Mouse (Mus musculus): ENCODE results near the gene Cdh22.

Gene Cdh22

DNA sequence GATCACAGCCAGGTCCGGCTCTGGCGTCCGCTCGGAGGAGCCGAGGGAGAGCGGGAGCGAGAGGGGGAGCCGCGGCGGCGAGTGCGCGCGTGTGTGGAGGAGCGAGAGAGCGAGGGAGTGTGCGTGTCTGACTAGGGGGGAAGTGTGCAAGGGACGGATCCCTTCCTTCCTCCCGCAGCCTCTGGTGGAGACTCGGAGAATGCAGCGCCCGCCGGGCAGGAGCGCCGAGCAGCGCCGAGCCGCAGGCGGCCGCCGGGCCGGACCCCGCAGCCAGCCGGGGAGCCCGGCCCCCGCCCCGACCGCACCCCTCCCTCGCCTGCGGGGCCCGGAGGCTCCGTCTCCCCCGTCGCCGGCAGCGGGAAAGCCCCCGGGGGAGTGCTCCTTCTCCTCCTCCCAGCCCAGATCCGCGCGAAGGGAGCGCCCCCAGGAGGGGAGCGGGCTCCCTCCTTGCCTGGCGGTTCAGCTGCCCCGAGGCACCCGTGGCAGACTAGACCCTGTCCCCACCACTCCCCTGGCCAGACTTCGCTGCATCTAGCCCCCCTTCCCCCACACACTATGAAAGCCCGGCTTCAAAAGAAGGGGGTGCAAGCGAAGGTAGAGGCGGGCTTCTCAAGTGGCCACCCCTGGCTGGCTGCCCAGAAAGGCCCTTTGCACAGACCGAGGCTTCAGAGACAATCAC lies at the start of gene Cdh22:
Gene Cdh22 (minus strand): TSS at position 241 of the 679 bp plus-strand sequence.
- peak; percentile 27 for DNase-seq (ENCODE audit: low spot score)

DNA sequence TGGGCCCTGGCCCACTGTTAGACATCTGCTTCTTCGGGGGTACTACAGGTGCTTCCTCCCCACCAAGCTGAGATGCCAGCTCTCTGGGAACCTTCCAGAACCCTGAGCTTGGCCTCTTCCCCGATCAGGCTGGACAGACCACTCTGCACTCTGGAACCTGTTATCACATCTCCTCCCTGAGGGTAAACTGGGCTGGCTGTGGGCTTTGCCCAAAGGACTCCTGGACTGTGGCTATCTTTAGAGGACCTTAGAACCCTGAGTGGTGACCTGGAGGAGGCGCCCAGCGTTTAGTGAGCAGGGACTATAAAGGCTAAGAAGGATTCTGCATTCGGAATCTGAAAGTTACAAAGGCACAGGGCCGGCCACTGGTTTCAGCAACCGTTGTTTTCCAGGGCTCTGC lies 49.7 kb upstream of the Cdh22 start:
- no peak for DNase-seq (ENCODE audit: low spot score)

DNA sequence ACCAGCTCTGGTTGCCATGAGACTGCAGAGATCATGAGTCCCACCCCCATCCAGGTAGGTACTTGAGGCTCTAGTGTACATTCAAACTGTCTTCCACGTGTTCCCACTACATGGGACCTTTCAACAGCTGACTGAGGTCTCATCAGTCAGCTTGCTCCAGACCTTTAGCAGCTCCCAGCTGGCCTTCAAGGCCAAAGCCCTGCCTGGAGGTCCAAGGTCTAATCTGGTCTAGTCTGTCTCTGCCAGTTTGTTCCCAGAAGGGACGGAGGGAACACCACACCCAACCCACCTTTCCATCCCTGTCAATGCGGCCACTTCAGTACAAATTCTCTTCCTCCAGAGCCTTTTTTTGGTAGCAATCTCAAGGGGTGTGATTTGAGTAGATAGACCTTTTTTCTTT lies 49.0 kb upstream of the Cdh22 start:
- DNase-seq (ENCODE audit: low spot score) = no peak

DNA sequence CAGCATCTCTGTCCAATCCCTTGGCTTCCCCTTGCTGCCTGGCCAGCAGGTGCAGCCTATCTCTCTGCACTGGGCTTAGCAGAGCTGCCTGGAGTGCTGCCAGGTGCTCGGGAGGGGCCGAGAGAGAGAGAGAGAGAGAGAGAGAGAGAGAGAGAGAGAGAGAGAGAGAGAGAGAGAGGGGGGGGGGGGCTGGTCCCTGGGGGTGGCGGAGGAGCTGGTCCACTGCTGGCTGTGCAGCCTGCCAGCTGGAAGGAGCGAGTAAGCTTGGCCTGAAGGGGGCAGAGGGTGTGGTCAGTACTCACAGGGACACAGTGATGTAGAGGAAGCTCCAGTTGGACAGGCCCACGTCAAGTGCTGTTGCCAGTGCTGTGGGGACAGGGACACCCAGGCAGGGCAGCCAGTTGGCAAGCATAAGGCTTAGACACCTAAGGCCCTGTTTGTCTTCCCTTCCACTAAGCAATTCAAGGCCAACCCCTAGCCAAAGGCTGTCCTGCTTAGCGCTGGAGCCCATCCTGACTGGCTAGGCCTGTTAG lies 47.2 kb upstream of the Cdh22 start:
- DNase-seq (ENCODE audit: low spot score) = no peak

DNA sequence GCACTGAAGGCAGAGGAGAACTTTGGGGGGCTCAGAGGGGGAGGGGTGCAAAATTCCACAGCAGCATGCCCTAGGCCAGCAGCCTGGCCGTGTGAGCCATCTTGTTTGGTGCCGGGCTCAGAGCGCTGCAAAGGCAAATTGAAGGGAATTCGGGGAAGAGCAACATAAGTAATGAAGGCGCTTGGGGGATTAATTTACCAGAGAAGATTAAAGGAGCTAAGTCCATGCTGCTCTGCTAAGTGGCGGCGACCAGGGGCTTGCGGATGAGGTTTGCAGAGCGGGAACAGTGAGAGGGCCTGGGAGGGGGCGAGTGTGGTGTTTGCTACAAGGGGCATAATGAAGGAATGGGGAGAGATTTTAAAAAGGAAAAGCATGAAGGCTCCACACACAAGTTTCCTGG lies 44.7 kb upstream of the Cdh22 start:
- DNase-seq (ENCODE audit: low spot score) = no peak

DNA sequence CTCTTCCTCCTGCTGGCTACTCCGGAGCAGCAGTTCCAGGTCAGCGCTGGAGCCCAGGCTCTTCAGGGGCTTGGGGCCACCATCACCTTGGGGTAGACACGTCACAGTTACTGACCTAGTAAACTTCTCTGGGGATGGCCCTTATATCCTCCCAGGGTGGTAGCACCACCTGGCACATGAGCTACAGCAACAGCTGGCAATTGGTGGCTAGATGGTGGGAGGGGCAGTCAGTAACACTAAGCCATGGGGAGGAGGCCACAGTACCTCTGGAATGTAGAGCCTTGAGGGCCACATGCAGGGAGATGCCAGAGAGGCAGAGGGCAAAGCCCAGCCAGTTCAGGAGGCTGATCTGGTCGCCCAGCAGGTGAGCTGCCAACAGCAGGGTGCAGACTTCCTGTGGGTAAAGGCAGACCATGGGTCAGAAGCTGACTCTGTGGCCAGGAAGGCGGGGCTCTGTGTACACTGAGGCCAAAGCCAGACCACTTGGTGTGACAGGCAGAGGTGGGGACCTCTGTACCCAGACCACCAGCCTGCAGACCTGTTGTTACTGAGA lies 42.6 kb upstream of the Cdh22 start:
- no peak for DNase-seq (ENCODE audit: low spot score)

DNA sequence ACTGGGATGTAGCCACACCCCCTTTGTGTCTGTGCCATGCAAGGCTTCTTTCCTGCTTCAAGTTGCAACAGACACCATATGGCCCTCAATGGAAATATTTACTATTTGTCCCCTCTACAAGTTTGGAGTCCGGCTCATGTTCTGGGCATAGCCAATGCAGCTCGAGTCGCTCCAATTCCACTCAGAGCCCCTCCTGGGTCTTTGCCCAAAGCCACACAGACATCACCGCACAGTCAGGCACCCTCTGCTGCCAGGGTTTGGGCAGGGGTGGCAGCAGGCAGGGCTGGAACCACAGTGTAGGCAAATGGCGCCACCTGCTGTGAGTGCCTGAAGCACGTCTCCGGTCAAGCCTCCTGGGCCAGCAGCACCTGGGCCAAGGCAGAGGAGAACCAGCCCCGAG lies 41.2 kb upstream of the Cdh22 start:
- DNase-seq (ENCODE audit: low spot score) = no peak

DNA sequence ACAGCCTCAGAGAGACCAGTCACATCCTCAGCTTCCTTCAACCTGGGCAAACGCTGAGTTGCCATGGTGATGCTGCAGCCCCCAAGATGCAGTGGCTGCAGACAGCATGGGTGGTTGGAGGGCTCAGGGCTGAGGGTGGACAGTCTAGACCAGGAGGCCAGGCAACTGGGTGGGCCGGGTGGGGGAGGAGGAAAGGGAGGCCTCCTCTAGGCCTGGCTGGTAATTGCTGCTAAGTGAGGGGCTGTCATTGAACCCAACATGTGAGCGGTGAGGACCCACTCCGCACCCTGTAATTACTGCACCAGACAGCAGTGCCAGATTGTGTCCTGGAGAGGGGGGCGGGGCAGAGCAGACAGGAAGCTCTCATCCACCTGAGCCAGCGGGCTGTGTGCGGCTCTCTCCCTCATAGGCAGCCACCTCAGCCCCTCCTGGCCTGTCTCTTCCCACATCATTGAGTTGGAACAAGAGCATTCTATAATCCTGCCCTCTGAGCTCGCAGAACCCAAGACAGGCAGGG lies 40.5 kb upstream of the Cdh22 start:
- no peak for DNase-seq (ENCODE audit: low spot score)

DNA sequence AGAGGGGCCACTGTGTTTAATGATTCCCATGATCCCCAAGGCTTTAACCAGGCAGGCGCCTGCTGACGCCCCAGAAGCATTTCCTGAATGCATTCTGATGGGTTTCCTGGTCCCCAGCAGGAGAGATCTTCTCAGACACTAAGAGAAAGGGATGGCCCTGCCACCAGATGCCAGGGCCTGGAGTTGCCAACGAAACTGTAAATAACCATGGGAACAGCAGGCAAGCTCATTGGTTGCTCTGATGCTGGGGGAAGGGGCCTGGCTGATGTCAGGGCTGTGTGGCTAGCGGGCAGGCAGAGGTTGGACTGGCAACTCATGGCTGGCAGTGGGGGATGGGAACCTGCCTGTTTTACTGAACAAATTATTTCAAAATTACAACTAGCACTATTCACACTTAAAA lies 38.9 kb upstream of the Cdh22 start:
- no peak for DNase-seq (ENCODE audit: low spot score)

DNA sequence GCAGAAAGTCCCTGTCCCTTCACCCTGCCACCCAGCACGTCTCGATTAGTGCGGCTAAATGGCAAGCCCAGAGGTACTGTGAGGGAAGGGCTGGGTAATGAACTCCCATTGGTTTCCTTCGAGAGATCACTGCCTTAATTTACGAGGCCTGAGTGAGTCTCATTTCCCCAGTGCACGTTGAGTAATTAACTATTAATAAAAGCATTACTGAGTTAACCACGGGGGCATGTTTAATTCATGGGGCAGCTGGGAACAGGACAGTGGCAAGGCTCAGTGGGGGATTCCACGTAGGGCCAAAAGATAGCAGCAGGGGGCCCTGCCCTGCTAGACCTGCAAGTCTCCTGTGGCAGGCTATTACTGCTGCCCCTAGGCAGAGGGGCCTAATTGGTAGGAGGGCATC lies 36.7 kb upstream of the Cdh22 start:
- DNase-seq (ENCODE audit: low spot score) = no peak

DNA sequence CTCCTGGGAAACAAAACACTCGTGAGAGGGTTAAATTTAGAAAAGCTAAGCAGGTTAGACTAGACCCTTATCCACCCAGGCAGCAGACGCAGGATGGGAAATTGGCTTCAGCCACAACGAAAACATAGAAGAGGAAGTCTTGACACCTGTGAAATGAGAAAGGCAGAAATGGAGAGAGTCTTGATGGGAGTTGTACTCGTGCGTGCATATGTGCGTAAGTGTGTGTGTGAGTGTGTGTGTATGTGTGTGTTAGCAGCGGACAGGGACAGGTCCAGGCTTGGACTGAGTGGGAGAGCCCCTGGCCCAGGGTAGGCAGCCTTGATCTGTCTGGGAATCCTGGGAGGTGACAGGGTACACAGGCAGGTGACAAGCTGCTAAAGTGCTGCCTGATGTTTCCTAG lies 36.2 kb upstream of the Cdh22 start:
- DNase-seq (ENCODE audit: low spot score) = no peak

DNA sequence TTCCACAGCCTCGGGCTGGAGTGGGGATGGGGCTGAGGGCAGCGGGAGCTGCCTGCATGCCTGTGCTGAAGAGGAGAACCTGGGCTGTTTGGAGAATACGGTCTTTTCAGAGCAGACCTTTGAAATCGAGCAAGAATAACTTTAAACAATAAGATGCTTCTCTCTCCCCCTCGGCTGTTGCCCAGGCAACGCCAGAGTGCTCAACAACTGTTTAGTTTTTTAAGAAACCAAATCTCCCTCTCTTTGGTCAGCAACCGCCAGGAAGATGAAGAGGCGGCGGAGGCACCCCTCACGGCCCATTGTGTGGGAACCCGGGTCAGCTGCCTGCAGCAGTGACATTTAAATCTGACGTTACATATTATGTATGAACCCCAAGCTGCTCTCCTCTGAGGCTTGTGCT lies 32.1 kb upstream of the Cdh22 start:
- DNase-seq (ENCODE audit: low spot score) = no peak

DNA sequence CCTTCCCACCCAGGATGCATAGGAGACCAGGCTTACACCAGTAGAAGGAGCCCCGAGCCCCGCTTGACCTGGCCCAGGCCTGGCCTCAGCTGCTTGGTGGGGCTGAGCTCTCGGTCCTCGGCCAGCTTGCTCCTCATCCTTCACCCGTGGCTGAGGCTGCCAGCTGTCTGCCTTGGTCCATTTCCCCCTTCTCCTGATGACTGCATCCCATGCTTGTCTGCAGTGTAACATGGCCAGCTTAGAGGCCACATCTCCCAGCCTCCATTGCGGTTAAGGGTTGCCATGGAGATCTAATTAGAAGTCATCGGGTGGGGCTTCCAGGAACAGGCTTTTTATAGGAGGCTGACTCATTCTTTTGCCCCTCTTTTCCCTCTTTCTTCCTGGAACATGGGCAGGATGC lies 29.2 kb upstream of the Cdh22 start:
- no peak for DNase-seq (ENCODE audit: low spot score)

DNA sequence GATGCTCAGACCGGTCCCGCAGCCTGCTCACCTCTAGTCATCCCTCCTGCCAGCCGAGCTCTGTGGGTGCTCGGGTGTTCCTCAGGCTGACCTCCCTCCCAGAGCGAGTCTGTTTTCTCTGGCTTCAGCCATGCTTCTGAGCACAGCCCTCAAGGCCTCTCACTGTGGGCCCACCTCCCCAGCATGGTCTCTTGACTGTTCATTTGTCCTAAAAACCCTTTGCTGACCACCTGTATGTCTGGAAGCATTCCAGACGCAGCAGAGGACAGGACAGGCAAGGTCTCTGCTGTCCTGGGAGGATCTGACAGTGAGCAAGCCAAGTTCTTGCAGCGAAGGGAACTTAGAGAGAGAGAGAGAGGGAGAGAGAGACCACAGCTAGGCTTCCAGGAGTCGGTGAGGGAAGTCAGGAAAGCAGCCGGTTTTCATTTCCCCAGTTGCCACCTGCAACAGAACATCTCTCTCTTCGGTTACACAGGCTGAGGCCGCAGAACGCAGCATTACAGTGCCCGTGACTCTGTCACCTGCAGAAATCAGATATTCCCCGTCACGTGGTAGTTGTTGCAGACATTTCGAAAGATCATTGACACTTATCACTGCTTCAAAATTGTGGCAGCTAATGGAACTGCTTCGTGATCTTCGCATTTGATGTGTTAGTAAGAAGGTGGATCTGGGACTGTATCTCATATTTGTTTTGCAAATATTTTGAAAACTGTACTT lies 27.8 kb upstream of the Cdh22 start:
- DNase-seq (ENCODE audit: low spot score) = no peak

DNA sequence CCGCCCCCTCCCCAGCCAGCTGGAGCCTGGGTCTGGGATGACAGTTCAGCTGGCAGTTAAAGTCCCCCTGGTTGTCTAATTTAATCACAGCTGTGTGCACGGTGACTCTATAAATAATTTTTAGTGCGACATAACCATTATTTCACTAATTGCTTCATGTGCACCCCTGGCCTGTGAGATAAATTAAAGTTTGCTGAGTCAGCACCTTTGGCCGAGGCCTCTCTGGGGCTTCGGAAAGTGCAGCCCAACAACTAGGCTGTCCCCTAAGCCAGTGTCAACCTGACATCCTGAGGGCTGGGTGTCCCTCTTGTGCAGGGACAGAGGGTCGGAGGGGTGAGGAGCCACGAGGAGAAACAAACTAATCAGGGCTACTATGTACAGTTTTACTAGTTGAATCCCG lies 25.2 kb upstream of the Cdh22 start:
- no peak for DNase-seq (ENCODE audit: low spot score)

DNA sequence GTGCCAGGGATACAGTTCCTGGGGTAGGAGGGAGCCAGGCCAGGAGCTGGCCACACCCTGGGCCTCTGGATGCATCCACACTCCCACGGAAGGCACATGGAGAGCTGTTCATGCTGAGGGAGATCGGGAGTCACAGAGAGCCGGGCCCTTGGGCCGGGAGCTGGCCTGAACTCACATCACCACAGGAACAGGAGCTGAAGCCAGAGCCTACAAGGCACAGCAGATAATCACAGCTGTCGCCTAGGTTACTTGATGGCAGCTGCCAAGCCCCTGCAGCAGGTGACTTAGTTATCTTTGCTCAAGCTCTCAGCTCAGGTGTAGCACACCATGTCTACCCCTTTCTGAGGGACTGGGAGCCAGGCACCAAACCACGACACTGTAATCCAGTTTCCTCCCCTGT lies 23.7 kb upstream of the Cdh22 start:
- DNase-seq (ENCODE audit: low spot score) = no peak

DNA sequence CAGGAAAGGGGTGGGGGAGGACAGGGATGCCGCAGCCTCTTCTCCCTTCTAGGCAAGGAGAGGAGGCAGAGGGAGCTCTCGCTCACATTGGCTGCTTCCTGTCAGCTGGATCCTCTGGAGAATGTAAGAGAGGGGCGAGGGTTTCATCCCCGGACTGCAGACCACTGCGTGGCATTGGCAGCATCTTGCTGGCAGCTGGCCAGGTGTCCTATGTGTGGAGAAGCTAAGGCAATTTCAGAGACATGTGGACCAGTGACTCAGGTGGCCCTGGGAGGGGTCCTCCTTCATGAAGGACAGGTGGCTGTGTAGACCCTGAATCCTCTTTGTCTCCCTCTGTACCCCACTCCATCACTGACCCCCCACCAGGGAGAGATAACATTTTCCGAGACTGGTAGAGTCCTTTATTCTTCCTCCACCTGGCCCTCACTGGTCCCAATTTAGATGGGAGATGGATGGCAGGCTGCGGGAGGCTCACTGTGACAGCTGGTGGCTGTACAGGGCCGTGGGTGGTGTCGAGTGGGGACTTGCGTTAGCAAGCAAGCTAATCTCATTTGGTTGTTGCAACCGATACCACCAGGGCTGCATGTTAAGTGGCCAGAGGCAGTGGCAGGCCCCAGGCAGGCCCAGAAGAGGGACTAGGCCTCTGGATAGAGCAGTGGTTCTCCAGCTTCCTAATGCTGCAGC lies 22.6 kb upstream of the Cdh22 start:
- no peak for DNase-seq (ENCODE audit: low spot score)

DNA sequence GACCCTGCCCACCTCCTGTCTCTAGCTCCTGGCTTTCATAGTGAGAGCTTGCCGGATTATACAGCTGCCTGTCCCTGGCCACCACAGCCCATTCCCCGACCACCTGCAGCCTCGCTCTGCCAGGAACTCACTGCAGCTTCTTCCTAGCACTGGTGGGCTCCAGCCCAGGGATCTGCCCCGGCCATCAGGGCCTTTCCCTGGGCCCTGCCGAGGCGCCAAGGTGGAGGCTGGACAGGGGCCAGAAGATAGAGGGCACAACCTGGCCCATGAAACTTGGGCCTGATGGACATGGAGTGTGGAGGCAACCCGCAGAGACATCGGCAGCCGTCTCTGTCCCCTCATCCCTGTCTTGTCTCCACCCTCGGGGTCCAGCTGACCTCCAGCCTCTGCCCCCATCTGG lies 21.6 kb upstream of the Cdh22 start:
- no peak for DNase-seq (ENCODE audit: low spot score)

DNA sequence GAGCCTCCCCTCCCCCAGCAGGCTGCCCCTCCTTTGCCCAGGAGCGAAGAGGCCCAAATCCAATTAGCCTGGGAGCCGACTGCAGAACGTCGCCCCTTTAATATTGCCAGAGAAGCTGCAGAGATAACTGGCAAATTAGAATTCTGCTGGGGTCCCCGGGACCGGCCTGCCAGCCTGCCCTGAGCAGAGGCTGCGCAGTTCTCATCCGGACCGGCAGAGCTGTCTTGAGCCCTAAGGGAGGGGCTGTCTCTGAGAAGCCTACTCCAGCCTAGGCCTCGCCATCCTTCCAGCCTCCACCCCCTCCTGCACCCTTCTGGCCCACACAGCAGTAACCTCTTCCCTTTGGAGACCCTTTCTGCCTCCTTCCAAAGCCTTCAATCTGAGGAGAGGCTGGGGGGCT lies 19.2 kb upstream of the Cdh22 start:
- DNase-seq (ENCODE audit: low spot score) = no peak

DNA sequence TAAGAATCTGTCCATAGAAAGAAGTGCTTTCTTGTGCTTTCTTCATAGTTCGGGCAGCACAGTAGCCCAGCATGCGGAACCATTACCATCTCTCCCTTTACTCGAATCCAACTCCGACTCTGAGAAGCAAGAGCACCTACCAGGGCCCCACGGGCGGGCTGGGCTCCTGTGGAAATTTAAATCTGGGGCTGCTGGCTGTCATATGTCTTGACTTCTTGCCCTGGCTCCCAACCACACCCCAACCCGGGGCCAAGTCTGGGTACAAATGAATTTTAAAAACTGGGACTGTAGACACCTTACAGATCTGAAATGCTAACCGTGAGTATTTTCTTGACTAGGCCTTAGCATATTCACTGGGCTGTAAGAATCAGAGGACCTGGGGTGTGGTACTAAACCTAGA lies 18.6 kb upstream of the Cdh22 start:
- DNase-seq (ENCODE audit: low spot score) = no peak

DNA sequence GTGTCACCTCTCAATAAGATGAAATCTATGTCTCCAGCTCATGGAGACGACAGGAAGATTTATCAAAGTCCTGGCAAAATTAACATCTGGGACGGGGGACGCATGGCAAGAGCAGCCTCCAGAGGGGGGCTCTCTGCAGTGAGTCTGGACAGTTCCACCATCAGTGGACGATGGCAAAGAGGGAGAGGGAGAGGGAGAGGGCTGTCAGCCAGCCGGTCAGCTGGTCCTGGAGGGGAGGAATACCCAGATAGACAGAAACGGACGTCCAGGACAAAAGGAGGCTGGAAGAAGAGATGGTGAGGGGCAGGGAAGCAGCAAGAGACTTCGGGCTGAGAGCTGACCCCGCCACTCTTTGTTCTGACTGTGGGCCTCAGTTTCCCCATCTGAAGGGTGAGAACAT lies 18.1 kb upstream of the Cdh22 start:
- DNase-seq (ENCODE audit: low spot score) = no peak

DNA sequence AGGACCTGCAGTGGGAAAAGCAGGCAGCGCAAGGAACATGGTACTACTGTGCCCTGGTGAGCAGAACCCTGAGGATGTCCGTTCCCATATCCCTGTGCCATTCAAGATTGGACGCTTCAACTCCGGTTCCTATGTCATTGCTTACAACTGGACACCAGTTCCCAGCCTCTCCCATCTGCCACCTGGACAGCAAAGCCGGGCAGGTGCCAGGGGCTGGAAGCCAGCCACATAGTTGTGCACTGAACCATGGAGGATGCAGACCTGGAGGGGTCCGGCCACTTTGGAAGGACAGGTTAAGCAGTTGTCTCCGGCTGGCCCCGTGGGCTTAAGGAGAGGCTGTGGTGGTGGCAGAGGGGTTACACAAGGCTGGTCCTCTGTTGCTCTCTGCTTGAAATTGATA lies 17.7 kb upstream of the Cdh22 start:
- no peak for DNase-seq (ENCODE audit: low spot score)

DNA sequence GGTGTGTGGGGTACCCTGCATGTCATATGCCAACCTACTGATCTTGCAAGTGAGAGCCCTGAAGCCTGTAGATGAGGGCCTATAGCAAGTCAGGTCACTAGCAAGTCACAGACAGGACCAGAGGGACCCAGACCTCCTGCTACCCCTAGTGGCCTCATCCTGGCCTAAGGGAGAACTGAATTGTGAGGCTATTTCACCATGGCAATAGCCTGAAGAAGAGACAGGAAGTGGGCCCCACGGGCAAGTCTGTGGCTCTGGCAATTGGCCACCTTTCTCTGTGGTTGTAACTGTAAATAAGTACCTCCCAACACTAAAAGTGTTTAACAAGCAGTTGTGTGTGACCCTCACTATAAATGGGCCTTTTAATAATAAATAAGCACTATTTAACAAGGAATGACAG lies 16.2 kb upstream of the Cdh22 start:
- no peak for DNase-seq (ENCODE audit: low spot score)

Measured in testis, postnatal 14 days (tissue).